Mouse (Mus musculus) small intestine, adult 2 months (tissue): ENCODE measurements around the gene Ddx1.

ENCODE experiments used
- CTCF ChIP-seq: fragments of 200-500 bp; IDR thresholded peaks from 2 replicates; pipeline ENCODE4 v1.5.1; 2012; ENCODE audit warnings: low read depth, mild to moderate bottlenecking, control low read depth, inconsistent platforms, low read length, moderate library complexity, mixed read lengths; ENCODE audit not compliant: insufficient replicate concordance, insufficient read length; ENCODE audit errors: extremely low read depth
- POLR2A ChIP-seq: fragments of 200-500 bp; IDR thresholded peaks from 2 replicates; pipeline ENCODE4 v1.6.1; 2012; ENCODE audit warnings: low read depth, mild to moderate bottlenecking, control low read depth, inconsistent platforms, low read length, moderate library complexity

GRCm38 (mm10) chr12:13205733-13206132, 43.3 kb downstream of the Ddx1 start:
- TF ChIP-seq CTCF (no peak), POLR2A (no peak)
